Mouse (Mus musculus): ENCODE measurements around the gene Slc4a7.

The Slc4a7 gene

GRCm38 (mm10) chr14:14701710-14702329 lies at the start of gene Slc4a7:
Slc4a7 (plus strand) TSS chr14:14702279.
- ATAC-seq (ENCODE audit: insufficient number of reproducible peaks, low FRiP score, low TSS enrichment): no peak

DNA sequence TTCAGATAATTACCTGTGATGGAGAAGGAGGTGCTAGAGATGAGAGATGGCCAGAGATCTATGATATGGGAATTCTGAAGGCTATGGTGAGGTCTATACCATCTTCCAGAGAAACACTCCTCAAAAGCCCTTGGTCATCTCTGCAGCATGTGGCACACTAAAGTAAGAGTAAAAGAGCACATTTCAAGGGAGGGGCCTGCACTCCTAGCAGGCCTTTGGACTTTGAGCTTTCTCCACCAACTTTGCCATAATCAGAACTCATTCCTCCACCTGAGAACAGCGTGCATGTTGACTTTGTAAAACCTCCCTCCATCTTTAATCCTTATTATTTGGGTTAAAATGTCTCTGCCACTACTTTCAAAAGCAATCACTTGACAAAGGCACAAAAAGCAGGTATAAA lies 31.5 kb upstream of the Slc4a7 start:
- no peak for ATAC-seq (ENCODE audit: insufficient number of reproducible peaks, low FRiP score, low TSS enrichment)

DNA sequence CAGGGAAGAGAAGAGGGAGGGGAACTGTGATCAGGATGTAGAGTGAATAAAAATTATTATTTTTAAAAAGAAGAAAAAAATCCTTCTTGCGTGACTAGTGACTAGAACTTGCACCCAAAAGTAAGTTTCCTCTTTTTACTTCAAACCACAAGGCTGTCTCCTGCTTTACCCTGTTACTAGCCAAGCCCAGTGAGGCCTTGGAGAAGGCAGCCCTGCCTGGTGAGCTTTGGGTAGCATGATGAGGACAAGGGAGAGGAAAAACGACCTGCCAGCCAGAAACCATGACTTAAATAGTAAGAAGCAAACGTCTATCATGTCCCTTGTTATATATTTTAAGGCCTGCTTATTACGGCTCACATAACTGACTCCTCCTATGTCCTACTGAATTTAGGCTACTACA lies 20.5 kb upstream of the Slc4a7 start:
- no peak for ATAC-seq (ENCODE audit: insufficient number of reproducible peaks, low FRiP score, low TSS enrichment)

DNA sequence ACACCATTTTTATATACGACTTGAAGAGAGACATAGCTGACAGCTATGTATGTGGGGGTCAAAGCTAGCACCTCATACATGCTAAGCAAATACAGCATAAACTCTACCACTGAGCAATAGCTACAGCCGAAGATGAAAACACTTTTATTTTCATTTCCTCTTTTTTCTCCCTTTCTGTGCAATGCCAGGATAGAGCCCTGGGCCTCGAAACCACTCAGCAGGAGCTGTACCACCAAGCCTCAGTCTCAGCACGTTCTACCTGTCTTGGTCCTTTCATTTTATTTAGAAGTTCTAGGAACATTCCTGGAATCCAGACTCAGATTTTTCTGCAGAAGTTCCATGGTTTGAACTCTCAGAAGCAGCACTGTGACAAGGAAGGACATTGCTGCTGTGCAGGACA lies 17.3 kb upstream of the Slc4a7 start:
- ATAC-seq (ENCODE audit: insufficient number of reproducible peaks, low FRiP score, low TSS enrichment): no peak

DNA sequence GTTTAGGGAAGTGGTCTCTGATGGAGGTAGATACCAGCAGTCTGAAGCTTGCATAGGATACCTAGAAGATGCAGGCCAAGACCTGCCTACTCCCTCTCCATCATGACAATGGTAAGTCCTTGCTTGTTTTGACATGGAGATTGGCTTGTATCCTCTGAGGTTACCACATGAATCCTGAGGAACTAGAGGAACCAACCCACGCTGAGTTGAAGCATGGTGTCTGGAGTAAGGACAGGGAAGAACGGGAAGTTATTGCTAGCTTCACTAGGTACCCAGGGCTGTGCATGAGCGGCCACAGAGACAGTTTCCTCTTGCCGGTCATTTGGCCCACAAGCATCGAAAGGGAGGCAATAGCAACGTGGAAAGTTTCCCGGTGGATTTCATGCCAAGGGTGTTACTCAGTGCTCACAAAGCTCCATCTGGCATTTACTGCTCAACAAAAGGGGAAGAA lies 16.0 kb upstream of the Slc4a7 start:
- peak; percentile 76 for ATAC-seq (ENCODE audit: insufficient number of reproducible peaks, low FRiP score, low TSS enrichment)

DNA sequence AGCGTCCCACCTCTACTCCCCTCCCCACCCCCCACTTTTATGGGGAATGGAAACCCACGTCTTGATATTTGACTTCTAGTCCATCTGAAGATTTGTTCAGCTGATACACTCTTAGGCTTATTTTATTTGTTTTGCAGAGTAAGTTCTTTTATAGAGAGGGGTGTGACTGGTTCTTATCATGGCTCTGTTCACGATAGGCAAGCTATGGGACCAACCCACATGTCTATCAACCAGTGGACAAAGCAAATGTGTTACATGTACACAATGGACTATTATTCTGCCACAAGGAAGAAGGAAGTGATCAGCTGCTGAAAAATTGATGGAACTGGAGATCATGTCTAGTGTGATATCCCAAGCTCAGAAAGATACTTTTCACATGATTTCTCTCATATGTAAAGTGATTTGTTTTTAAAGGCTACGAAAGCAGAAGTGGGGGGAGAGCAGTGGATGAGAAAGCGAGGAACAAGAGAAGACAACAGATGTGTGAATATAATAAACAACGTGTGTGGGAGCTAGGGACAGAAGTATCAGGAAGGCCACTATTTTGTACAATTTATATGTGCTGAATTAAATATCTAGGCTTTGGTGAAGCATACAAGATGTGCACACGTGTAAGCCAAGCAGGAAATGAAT lies 14.7 kb upstream of the Slc4a7 start:
- no peak for ATAC-seq (ENCODE audit: insufficient number of reproducible peaks, low FRiP score, low TSS enrichment)

DNA sequence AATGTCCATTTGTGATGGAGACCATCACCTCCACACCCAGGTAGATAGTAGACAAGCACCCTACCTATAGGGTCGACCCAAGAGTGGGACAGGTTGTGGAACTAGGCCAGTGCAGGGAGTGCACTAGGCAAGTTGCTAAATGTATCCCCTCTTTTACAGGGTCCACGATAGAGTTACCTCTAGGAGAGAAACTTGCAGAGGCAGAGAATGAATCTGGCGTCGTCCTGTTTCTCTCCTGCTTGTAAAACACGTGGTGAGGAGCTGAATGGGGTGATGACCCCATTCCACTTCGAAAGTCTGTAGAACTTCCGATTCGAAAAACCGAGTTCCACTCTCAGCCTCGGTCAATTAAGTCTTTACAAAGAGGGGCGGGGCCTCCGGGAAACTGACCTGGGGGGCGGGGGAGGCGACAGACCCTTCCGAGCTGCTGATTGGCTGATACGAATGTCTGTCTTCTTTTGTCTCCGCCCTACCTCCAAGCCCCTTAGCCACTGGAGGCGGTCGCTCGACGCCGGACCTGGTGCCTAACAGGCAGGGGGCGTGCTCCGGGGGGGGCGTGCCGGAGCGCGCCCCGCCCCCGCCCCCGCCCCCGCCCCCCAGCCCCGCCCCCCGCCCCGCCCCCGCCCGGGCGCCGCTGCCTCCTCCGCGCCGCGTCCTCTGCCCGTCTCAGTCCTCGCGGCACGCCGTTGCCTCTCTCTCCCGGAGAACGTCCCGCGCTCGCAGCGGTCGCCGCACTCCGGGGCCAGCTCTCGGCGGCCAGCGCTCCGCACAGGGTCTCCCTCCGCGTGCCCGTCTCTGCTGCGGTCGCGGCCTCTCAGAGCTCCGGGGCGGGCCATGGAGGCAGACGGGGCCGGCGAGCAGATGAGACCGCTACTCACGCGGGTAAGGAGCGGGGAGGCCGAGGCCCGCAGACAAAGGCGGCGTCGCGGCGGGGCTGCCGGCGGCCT lies 593 bp downstream of the Slc4a7 start:
- ATAC-seq (ENCODE audit: insufficient number of reproducible peaks, low FRiP score, low TSS enrichment): peak; percentile 95

DNA sequence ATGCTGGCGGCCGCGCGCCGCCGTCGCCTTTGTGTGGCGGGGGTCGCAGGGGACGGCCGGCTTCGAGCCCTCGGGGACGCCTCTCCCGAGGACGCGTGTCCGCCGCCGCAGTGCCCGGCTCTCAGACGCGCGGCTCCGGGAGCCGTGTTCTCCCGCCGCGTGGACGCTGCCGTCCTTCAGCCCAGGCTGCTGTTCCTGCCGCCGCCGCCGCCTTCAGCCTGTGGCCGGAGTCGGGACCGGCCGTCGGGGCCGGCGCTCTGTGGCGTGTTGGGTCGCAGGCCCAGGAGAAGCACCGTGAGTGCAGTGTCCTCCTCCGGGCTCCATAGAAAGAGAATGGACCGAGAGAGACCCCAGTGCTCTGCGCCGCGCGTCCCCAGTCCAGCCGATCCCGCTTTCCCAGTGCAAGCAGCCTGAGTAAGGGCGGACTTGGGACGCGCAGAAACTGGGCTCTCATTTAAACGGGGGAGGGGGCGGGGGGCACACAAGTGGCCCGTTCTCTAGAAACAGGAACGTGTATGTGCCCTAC lies 1.3 kb downstream of the Slc4a7 start:
- peak; percentile 65 for ATAC-seq (ENCODE audit: insufficient number of reproducible peaks, low FRiP score, low TSS enrichment)

DNA sequence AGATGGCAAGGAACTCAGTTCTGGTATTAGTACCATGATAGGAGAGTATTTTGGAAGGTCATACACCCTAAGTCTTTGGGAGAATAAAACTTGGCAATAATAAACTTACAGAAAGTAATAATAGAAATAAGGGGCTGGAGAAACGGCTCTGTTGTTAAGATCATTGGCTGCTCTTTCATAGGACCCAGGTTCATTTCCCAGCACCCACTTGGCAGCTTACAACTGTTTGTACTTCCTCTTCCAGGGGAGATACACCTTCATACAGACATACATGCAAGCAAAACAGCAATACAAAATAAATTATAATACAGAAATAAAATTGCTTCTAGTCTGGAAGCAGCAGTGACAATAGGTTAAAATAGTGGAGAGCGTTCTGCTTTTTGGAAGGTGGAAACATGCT lies 2.6 kb downstream of the Slc4a7 start:
- ATAC-seq (ENCODE audit: insufficient number of reproducible peaks, low FRiP score, low TSS enrichment): no peak

- ATAC-seq (ENCODE audit: insufficient number of reproducible peaks, low FRiP score, low TSS enrichment): no peak
Observed at GRCm38 (mm10) chr14:14705126-14705525, 3.0 kb downstream of the Slc4a7 start.

DNA sequence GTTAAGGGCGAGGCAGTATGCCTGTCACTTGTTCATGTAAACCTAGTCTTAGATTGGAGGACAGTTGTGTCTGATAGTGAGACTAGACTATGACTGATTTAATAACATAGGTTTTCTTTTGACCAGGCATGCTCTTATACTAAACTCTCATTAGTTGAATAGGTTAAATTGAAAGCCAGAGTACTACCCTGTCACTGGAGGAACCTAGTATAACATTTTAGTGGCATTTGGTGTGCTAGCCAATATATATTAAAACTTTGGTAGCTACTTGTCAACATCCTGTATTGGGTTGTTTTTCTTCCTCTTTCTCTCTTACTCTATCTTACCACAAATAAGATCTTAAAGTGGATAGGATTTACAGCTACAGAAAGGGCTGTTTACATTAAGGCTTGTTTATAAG lies 4.3 kb downstream of the Slc4a7 start:
- no peak for ATAC-seq (ENCODE audit: insufficient number of reproducible peaks, low FRiP score, low TSS enrichment)

- no peak for ATAC-seq (ENCODE audit: insufficient number of reproducible peaks, low FRiP score, low TSS enrichment)
Observed at GRCm38 (mm10) chr14:14707061-14707460, 5.0 kb downstream of the Slc4a7 start.

GRCm38 (mm10) chr14:14709021-14709420 lies 6.9 kb downstream of the Slc4a7 start:
- ATAC-seq (ENCODE audit: insufficient number of reproducible peaks, low FRiP score, low TSS enrichment): no peak

DNA sequence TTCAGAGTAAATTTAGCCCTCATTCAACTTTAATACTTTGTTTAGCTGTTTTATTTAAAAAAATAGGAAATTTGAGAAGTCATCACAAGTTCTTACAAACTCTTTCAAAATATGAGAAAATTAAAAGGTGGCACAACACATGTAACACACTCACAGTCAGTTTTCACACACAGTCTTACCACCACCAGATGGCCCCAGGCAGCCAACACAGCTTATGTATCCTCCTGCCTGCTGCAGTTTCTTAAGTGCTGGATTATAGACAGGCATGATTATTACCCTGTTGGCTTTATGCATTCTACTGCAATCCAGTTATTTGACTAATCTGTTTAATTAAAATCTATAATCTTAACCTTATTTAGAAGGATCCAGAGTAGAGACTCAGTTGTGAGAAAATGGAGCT lies 12.1 kb downstream of the Slc4a7 start:
- no peak for ATAC-seq (ENCODE audit: insufficient number of reproducible peaks, low FRiP score, low TSS enrichment)

DNA sequence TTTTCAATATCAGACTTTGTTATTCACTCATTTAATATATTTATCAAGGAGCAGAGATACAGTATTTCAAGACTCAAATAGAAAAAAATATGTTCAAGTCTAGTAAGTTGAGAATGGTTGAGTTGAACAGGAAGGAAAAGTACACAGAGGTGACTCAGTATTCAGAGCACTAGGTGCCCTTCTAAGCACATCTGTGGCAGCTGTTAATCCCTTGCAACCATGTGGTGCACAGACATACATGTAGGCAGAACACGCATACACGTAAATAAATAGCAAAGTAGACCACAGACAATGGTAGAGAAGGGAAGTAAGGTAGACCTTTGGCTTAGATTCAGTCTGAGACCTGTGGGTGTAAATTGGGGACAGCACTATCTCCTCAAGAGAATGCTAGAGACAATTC lies 13.7 kb downstream of the Slc4a7 start:
- no peak for ATAC-seq (ENCODE audit: insufficient number of reproducible peaks, low FRiP score, low TSS enrichment)

GRCm38 (mm10) chr14:14716843-14717242 lies 14.8 kb downstream of the Slc4a7 start:
- no peak for ATAC-seq (ENCODE audit: insufficient number of reproducible peaks, low FRiP score, low TSS enrichment)

GRCm38 (mm10) chr14:14718556-14718955 lies 16.5 kb downstream of the Slc4a7 start:
- no peak for ATAC-seq (ENCODE audit: insufficient number of reproducible peaks, low FRiP score, low TSS enrichment)

GRCm38 (mm10) chr14:14781169-14781568 lies 79.1 kb downstream of the Slc4a7 start:
- no peak for ATAC-seq (ENCODE audit: insufficient number of reproducible peaks, low FRiP score, low TSS enrichment)

DNA sequence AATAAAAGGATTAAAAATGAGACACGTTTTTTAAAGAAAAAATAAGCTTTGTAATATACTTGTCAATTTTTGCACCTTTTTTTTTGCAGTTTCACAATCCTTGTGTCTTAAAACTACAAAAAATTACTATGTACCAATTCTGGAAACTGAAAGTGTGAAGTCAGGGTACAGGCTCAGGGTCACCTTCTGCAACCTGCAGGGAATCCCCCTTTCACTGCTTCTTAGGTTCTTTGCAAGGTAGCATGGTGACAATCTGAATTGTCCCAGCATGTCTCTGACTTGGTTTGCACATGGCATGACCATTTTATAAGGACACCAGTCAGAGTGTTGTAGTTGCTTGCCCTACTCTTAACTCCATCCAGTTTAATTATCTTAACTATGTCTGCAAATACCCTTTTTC lies 82.1 kb downstream of the Slc4a7 start:
- ATAC-seq (ENCODE audit: insufficient number of reproducible peaks, low FRiP score, low TSS enrichment): no peak

- ATAC-seq (ENCODE audit: insufficient number of reproducible peaks, low FRiP score, low TSS enrichment): no peak
Observed at GRCm38 (mm10) chr14:14786979-14787378, 84.9 kb downstream of the Slc4a7 start.
